Mouse (Mus musculus) ES-Bruce4 (cell line): ENCODE measurements around the gene Coro1c.
"Not testable (repeated sequence)": the region's sequence is repeated elsewhere in the genome, so short reads cannot be mapped to it uniquely, and the experiment has no call there.

ENCODE experiments used
- CTCF ChIP-seq: IDR thresholded peaks from one replicate; pipeline ENCODE4 v1.8.1; 2011; ENCODE audit warnings: low read depth, low read length
- EP300 ChIP-seq: IDR thresholded peaks from 2 replicates; pipeline ENCODE4 v1.6.1; 2011; ENCODE audit warnings: low read depth, low read length; ENCODE audit not compliant: insufficient read depth
- POLR2A ChIP-seq: IDR thresholded peaks from one replicate; pipeline ENCODE4 v1.8.1; 2011; ENCODE audit warnings: low read length; ENCODE audit not compliant: insufficient read depth

GRCm38 (mm10) chr5:113811824-113812420 lies 96.6 kb downstream of the Coro1c start:
- not testable (repeated sequence) for TF ChIP-seq CTCF, POLR2A, EP300
